Mouse (Mus musculus): ENCODE measurements around the gene Plpp3.

Plpp3 gene

GRCm38 (mm10) chr4:105252571-105253200 lies 95.5 kb downstream of the Plpp3 start:
- no peaks in the 10 kb centered on the region for H3K4me1 ChIP-seq (replicated peaks; ENCODE audit: low read depth, low read length)
- H3K27me3 ChIP-seq (ENCODE audit: insufficient read depth, low read length) = 0 out of 2 replicates have a peak, but pooled peaks cover 7% of the 10 kb centered on the region
- no peaks in the 10 kb centered on the region for H3K9me3 ChIP-seq (ENCODE audit: low read length)
- no peaks in the 10 kb centered on the region for H3K36me3 ChIP-seq (ENCODE audit: insufficient read depth, low read length)
- TF ChIP-seq CTCF (conservative IDR thresholded peaks at IDR 0.05; ENCODE audit: low read length) (no peak), POU5F1 (IDR thresholded peaks at IDR 0.05; ENCODE audit: borderline replicate concordance, low read length) (no peak)
- no peak overlapping the region for H3K4me3 ChIP-seq (replicated peaks; ENCODE audit: low read length)

- Histone ChIP-seq H3K36me3 (ENCODE audit: insufficient read depth, low read length) (no peaks in the 10 kb centered on the region), H3K27me3 (ENCODE audit: insufficient read depth, low read length) (0 out of 2 replicates have a peak, but pooled peaks cover 7% of the 10 kb centered on the region), H3K4me3 (replicated peaks; ENCODE audit: low read length) (no peak overlapping the region), H3K9me3 (ENCODE audit: low read length) (no peaks in the 10 kb centered on the region), H3K4me1 (replicated peaks; ENCODE audit: low read depth, low read length) (no peaks in the 10 kb centered on the region)
- TF ChIP-seq NANOG (IDR thresholded peaks at IDR 0.05; ENCODE audit: borderline replicate concordance, low read length) = no peak
- TF ChIP-seq CTCF (conservative IDR thresholded peaks at IDR 0.05; ENCODE audit: low read length) = no peak
- TF ChIP-seq POU5F1 (IDR thresholded peaks at IDR 0.05; ENCODE audit: borderline replicate concordance, low read length) = no peak
Observed at GRCm38 (mm10) chr4:105253453-105254341, 96.5 kb downstream of the Plpp3 start.

GRCm38 (mm10) chr4:105254365-105254764 lies 97.2 kb downstream of the Plpp3 start:
- Histone ChIP-seq H3K9me3 (ENCODE audit: low read length) (no peaks in the 10 kb centered on the region), H3K4me1 (replicated peaks; ENCODE audit: low read depth, low read length) (no peaks in the 10 kb centered on the region), H3K4me3 (replicated peaks; ENCODE audit: low read length) (no peak overlapping the region), H3K27me3 (ENCODE audit: insufficient read depth, low read length) (0 out of 2 replicates have a peak, but pooled peaks cover 7% of the 10 kb centered on the region), H3K36me3 (ENCODE audit: insufficient read depth, low read length) (no peaks in the 10 kb centered on the region)
- TF ChIP-seq NANOG (IDR thresholded peaks at IDR 0.05; ENCODE audit: borderline replicate concordance, low read length) (no peak), CTCF (conservative IDR thresholded peaks at IDR 0.05; ENCODE audit: low read length) (no peak), POU5F1 (IDR thresholded peaks at IDR 0.05; ENCODE audit: borderline replicate concordance, low read length) (no peak)

- H3K9me3 ChIP-seq (ENCODE audit: low read length) = no peaks in the 10 kb centered on the region
- no peaks in the 10 kb centered on the region for H3K4me1 ChIP-seq (replicated peaks; ENCODE audit: low read depth, low read length)
- H3K4me3 ChIP-seq (replicated peaks; ENCODE audit: low read length) = no peak overlapping the region
- H3K36me3 ChIP-seq (ENCODE audit: insufficient read depth, low read length) = no peaks in the 10 kb centered on the region
- no peak for TF ChIP-seq CTCF (conservative IDR thresholded peaks at IDR 0.05; ENCODE audit: low read length)
- no peak for TF ChIP-seq NANOG (IDR thresholded peaks at IDR 0.05; ENCODE audit: borderline replicate concordance, low read length)
- H3K27me3 ChIP-seq (ENCODE audit: insufficient read depth, low read length) = 0 out of 2 replicates have a peak, but pooled peaks cover 7% of the 10 kb centered on the region
Observed at GRCm38 (mm10) chr4:105255185-105255584, 98.0 kb downstream of the Plpp3 start.

GRCm38 (mm10) chr4:105257667-105258560 lies 100.8 kb downstream of the Plpp3 start:
- Histone ChIP-seq H3K4me1 (replicated peaks; ENCODE audit: low read depth, low read length) (peaks cover 6% of the 10 kb centered on the region), H3K27me3 (ENCODE audit: insufficient read depth, low read length) (0 out of 2 replicates have a peak, but pooled peaks cover 3% of the 10 kb centered on the region), H3K9me3 (ENCODE audit: low read length) (no peaks in the 10 kb centered on the region), H3K36me3 (ENCODE audit: insufficient read depth, low read length) (no peaks in the 10 kb centered on the region), H3K4me3 (replicated peaks; ENCODE audit: low read length) (no peak overlapping the region)
- no peak for TF ChIP-seq NANOG (IDR thresholded peaks at IDR 0.05; ENCODE audit: borderline replicate concordance, low read length)
- TF ChIP-seq CTCF (conservative IDR thresholded peaks at IDR 0.05; ENCODE audit: low read length) = no peak
- TF ChIP-seq POU5F1 (IDR thresholded peaks at IDR 0.05; ENCODE audit: borderline replicate concordance, low read length) = no peak

- TF ChIP-seq POU5F1 (IDR thresholded peaks at IDR 0.05; ENCODE audit: borderline replicate concordance, low read length) = no peak
- no peak for TF ChIP-seq NANOG (IDR thresholded peaks at IDR 0.05; ENCODE audit: borderline replicate concordance, low read length)
- TF ChIP-seq CTCF (conservative IDR thresholded peaks at IDR 0.05; ENCODE audit: low read length) = no peak
- Histone ChIP-seq H3K9me3 (ENCODE audit: low read length) (no peaks in the 10 kb centered on the region), H3K27me3 (ENCODE audit: insufficient read depth, low read length) (peaks cover 5% of the 10 kb centered on the region; the same call in 1 of the 2 replicates), H3K36me3 (ENCODE audit: insufficient read depth, low read length) (no peaks in the 10 kb centered on the region), H3K4me3 (replicated peaks; ENCODE audit: low read length) (no peak overlapping the region), H3K4me1 (replicated peaks; ENCODE audit: low read depth, low read length) (peaks cover 6% of the 10 kb centered on the region)
Observed at GRCm38 (mm10) chr4:105260385-105260784, 103.2 kb downstream of the Plpp3 start.

- peaks cover 6% of the 10 kb centered on the region for H3K4me1 ChIP-seq (replicated peaks; ENCODE audit: low read depth, low read length)
- H3K4me3 ChIP-seq (replicated peaks; ENCODE audit: low read length) = no peak overlapping the region
- H3K36me3 ChIP-seq (ENCODE audit: insufficient read depth, low read length) = no peaks in the 10 kb centered on the region
- H3K9me3 ChIP-seq (ENCODE audit: low read length) = no peaks in the 10 kb centered on the region
- H3K27me3 ChIP-seq (ENCODE audit: insufficient read depth, low read length) = peaks cover 5% of the 10 kb centered on the region; the same call in 1 of the 2 replicates
- TF ChIP-seq POU5F1 (IDR thresholded peaks at IDR 0.05; ENCODE audit: borderline replicate concordance, low read length) = no peak
- TF ChIP-seq NANOG (IDR thresholded peaks at IDR 0.05; ENCODE audit: borderline replicate concordance, low read length) = no peak
- TF ChIP-seq CTCF (conservative IDR thresholded peaks at IDR 0.05; ENCODE audit: low read length) = no peak
Observed at GRCm38 (mm10) chr4:105260893-105261769, 104.0 kb downstream of the Plpp3 start.
